Mouse (Mus musculus) spleen, postnatal 4 days (tissue): ENCODE data around the gene Arhgap30.

Experiments used
- DNase-seq, 2 experiments: peaks; one replicate each; pipeline ENCODE4 v3.0.0; 2022; ENCODE audit warnings: low spot score in 2 of 2

The Arhgap30 gene

GRCm38 (mm10) chr1:171388376-171389102 lies at the start of gene Arhgap30:
TSS of gene Arhgap30 (plus strand) at chr1:171388954.
- DNase-seq, result peak; percentile 80 to 84

GRCm38 (mm10) chr1:171342262-171343207 lies 46.2 kb upstream of the Arhgap30 start:
- no peak for DNase-seq

GRCm38 (mm10) chr1:171343922-171344677 lies 44.7 kb upstream of the Arhgap30 start:
- no peak for DNase-seq

GRCm38 (mm10) chr1:171344715-171345114 lies 44.0 kb upstream of the Arhgap30 start:
- no peak for DNase-seq

GRCm38 (mm10) chr1:171345225-171346094 lies 43.3 kb upstream of the Arhgap30 start, which contains the start of the genes Nit1 and Pfdn2:
TSS of gene Nit1 (minus strand) at chr1:171345646.
TSS of gene Pfdn2 (plus strand) at chr1:171345670.
- peak; percentile 88 to 94 for DNase-seq

- no peak for DNase-seq
These were observed 42.7 kb upstream of the Arhgap30 start for GRCm38 (mm10) chr1:171346095-171346450.

GRCm38 (mm10) chr1:171348665-171349064 lies 40.1 kb upstream of the Arhgap30 start:
- DNase-seq, result no peak

- DNase-seq, result no peak
These were observed 39.5 kb upstream of the Arhgap30 start for GRCm38 (mm10) chr1:171349210-171349609.

- DNase-seq, result peak in 1 of 2 experiments; percentile 37
These were observed 32.9 kb upstream of the Arhgap30 start for GRCm38 (mm10) chr1:171355812-171356340.

GRCm38 (mm10) chr1:171356814-171357213 lies 31.9 kb upstream of the Arhgap30 start:
- DNase-seq, result no peak

GRCm38 (mm10) chr1:171358421-171358820 lies 30.3 kb upstream of the Arhgap30 start:
- DNase-seq, result no peak

GRCm38 (mm10) chr1:171360253-171360652 lies 28.5 kb upstream of the Arhgap30 start:
- no peak for DNase-seq

GRCm38 (mm10) chr1:171360656-171361055 lies 28.1 kb upstream of the Arhgap30 start, which contains the start of gene Klhdc9:
TSS of gene Klhdc9 (minus strand) at chr1:171360798.
- DNase-seq, result peak; percentile 89 to 95

- peak; percentile 77 to 87 for DNase-seq
These were observed 27.3 kb upstream of the Arhgap30 start for GRCm38 (mm10) chr1:171361106-171362103.

GRCm38 (mm10) chr1:171365934-171366333 lies 22.8 kb upstream of the Arhgap30 start:
- no peak for DNase-seq

GRCm38 (mm10) chr1:171369845-171370556 lies 18.8 kb upstream of the Arhgap30 start, which contains the start of gene Nectin4:
TSS of gene Nectin4 (plus strand) at chr1:171370099.
- no peak for DNase-seq

GRCm38 (mm10) chr1:171372880-171373279 lies 15.9 kb upstream of the Arhgap30 start:
- no peak for DNase-seq

- no peak for DNase-seq
These were observed 14.8 kb upstream of the Arhgap30 start for GRCm38 (mm10) chr1:171373946-171374345.
